Mouse (Mus musculus): ENCODE results near the gene Rilp.

The Rilp gene

GRCm38 (mm10) chr11:75559870-75560504 is 50.1 kb downstream of the Rilp start:
- no peak for DNase-seq

- DNase-seq: no peak
Observed at GRCm38 (mm10) chr11:75560530-75561409, 50.9 kb downstream of the Rilp start.

- no peak for DNase-seq
Observed at GRCm38 (mm10) chr11:75561410-75561791, 51.5 kb downstream of the Rilp start.
